Mouse (Mus musculus) left cerebral cortex, adult 11 months (tissue): ENCODE results near the gene Arhgap28.

Source experiments
- DNase-seq: peaks from one replicate; pipeline ENCODE4 v3.0.0; 2022; ENCODE audit warnings: low spot score

Gene Arhgap28

GRCm38 (mm10) chr17:67989716-67990115 is 14.2 kb downstream of the Arhgap28 start:
- no peak for DNase-seq

DNA sequence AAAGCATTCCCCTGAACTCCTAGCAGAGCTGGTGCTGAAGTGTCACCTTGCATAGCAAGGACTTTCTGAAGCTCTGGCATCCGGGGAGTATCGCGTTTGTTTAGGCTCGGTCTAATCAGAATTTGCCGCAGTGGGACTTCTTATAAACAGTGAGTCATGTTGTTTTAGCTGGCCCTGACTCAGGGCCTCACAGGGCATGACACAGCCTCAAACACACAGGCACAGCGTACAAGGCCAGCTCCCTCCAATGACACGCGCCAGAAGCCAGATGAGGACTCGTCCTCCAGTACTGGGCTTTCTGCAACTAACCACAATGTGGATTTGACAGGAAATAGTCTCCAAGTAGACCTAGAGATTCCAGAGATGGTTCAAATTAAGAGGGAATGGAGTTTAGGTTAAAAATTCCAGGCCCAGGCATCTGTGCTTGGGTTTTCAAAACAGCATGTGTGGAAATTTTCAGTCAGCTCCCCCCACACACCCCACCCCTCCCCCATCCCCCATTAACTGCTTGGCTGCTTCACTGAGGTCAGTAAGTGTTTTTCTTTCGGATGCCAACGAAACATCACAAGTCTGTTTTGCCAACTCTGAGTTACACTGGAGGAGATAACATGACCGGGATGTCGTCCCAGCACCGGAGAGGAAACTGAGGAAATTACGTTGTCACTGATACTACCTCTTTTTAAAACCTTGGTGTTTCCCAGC is 14.8 kb downstream of the Arhgap28 start:
- no peak for DNase-seq

DNA sequence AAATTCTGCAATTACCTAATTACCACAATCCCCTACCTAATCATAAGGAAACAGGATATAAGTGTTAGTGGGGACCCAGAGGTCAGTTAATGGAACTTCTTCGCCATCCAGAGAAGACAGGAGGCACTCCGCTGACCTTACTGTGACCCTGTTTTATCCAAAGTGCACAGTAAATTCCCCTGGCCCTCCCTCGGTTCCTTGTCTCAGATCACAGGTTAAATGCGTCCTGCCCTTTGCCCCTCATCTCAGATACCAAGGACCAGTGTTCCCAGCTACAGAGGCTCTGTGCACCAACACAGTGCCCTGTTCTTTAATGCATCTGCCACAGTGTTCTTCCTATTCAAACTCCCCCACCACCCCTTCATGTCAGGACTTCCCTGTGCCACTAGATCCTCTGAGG is 18.4 kb downstream of the Arhgap28 start:
- no peak for DNase-seq

DNA sequence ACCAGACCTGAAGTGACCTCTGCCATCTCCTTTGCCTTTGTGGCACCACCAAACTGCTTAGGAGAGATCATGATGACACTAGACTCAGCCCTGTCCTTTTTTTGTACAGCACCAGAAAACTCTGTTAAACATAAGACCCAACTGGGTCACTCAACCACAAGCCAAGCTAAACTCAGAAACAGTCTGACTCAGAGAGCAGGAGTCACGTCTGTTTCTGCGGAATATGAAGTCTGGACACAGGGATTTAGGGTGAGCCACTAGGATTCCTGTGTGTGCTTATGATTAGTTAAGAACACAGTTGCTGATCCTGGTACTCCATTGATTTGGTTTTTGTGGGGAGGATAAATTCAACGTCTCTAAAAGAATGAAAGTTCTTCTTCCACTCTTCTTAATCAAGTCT is 23.3 kb downstream of the Arhgap28 start:
- DNase-seq, result no peak

GRCm38 (mm10) chr17:67979248-67979647 is 24.7 kb downstream of the Arhgap28 start:
- DNase-seq, result no peak

- DNase-seq, result no peak
These were observed 25.1 kb downstream of the Arhgap28 start for GRCm38 (mm10) chr17:67978786-67979185.

GRCm38 (mm10) chr17:67976465-67976864 is 27.5 kb downstream of the Arhgap28 start:
- no peak for DNase-seq

DNA sequence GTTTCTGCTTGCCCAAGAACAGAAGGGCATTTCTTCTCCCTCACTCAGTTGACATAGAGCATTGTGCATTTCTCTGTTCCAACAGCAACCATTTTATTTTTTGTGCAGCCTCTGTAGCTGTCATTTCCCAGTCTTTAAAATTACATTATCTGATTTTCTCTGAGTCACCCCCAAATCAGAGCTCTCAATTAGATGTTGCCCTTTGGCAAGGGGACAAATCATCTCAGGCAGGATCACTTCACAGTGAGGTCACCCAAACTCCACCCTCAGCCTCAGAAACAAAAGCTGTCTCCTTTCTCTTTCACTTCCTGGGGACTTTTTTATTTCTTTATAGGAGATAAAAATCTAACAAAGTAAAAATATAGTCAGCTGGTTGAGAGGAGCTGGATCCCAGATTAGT is 27.9 kb downstream of the Arhgap28 start:
- no peak for DNase-seq

GRCm38 (mm10) chr17:67974679-67975078 is 29.2 kb downstream of the Arhgap28 start:
- DNase-seq, result no peak

DNA sequence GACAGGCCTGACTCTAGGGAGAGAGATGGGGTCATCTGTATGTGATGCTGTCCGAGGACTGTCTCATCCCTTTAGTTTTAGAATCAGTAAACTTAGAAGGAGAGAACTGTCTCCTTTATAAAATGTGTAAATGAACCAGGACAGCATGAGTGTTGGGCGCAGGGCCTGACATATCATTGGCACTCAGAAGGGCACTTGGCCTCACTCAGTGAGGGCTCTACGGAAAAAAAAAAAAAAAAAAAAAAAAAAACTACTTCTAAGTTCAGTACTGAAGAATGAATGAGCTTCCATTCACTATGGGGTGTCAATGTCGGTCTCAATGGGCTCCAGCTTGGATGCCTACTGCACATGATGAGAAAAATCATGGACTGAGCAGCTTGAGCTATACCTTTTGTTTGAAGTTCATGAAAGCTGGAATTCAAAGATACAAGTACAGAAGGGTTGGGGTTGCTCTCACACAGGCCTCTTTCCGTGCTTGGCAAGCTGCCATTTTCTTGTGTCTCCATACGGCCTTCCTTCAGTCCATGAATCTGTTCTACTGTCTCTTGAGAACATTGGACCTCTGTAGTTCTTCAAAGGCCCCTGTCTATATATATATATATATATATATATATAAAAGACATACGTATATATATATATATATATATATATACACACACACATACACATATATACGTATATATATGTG is 36.9 kb downstream of the Arhgap28 start:
- DNase-seq, result no peak

DNA sequence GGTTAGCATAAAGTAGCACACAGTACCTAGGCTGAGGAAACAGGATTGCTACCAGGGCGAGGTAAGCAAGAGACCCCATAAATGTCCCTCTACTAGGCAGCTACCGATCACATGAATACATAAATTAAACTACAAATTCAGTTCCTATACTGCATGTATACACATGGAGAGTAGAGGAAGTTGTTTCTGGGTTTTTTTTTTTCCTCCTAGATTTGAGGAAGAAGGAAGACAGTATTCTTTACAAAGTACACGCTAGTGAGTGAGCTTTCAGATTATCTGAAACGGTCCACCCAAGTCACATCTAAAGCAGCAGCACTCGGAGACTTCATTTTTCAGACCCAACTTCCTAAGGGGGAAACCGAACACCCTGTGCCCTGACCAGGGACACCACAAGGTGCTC is 41.1 kb downstream of the Arhgap28 start:
- DNase-seq, result no peak

GRCm38 (mm10) chr17:67962020-67962419 is 41.9 kb downstream of the Arhgap28 start:
- DNase-seq, result no peak

- no peak for DNase-seq
These were observed 45.0 kb downstream of the Arhgap28 start for GRCm38 (mm10) chr17:67958909-67959308.

DNA sequence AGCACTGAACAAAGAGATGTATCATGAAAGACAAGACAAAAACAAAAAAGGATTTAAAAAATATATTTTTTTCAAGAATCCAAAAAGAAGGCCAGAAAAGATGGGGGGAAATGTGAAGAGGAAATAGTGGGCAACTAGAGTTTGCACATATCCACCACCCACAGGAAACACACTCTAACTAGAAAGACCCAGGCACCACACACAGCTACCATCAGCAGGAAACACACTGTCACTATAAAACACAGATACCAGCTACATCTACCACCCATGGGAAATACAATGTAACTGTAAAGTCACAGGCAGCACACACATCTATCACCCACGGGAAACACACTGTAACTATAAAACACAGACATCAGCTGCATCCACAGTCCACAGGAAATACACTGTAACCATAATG is 46.3 kb downstream of the Arhgap28 start:
- DNase-seq, result no peak

DNA sequence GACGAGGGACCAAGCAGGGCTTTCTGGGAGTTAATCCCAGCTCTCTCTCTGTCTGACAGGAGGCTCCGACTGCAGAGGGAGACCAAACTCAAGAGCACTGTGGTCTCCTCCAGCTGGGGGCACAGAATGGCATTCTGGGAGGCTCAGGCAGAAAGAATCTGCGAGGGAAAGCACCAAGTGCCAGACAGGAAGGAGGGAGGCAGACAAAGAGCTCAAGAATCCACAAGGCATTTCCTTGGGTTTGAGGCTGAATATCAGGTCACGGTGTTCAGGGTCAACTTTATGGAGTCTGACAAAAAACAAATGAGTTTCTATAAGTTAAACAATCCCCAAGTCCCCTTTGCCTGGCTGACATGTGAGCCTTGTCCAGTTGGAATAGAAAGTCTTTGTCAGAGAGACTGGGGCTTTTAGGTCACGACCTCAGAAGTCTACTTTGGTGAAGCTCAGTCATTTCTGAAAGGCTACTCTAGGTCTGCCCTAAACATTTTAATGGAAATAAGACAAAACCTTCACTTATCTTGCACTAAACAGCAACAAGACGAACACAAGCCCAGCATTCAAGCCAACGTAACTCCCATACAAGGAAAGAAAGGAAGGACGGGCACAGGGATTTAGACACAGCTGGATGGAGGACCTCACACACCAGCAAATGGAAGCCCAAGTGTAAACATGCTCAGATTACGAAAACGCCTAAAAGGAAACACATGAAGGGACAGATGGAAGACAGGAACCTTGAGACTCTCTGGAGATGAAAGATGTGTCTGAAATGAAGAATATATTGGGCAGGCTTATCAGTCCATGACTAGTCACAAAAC is 47.8 kb downstream of the Arhgap28 start:
- DNase-seq, result no peak

DNA sequence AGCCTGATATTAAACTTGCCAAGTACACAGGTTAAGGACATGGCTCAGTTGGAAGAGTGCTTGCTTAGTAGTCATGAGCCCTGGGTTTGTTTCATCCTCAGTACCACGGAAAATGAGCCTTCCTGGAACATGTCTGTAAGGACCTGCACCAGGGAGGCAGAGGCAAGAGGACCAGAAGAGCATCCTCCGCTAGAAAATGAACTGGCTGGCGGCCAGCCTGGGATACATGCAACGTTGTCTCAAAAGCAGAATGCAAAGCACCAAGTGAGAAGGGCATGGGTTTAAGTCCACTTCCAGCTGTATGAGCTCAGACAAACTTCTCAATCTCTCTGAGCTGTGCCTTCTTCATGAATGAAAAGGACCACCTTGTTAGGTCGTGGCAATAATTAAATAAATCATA is 49.0 kb downstream of the Arhgap28 start:
- no peak for DNase-seq

DNA sequence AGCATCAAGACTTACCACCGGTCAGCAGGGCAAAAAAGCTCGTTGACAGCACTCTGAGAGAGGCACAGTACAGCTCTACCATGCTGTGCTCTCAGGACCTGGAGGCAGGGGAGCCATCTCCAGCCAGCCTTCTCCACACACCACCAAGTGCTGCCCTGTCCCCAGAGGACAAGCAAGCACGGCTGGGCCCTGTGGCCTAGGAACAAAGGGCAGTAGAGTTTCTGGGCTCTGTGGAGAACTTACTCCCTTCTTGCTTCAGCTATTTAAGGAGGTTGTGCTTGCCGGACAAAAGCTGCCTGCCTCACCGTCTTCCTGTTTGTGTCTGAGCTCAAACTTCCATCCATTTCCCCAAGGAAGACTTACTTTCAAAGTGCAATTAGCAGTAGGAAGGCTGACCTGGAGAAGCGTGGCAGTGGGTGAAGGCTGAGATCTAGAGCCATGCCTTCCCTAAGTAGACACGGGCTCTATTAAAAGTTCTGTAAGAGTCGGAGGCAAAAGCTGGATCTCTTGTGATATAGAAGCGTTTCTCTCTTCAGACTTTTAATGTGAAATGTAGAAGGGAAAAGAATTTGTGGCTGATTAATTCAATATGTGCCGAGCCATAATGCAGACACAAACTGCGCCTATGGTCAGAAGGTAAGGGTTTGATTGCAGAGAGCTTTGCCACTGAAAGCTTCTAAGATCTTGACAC is 53.3 kb downstream of the Arhgap28 start:
- no peak for DNase-seq

DNA sequence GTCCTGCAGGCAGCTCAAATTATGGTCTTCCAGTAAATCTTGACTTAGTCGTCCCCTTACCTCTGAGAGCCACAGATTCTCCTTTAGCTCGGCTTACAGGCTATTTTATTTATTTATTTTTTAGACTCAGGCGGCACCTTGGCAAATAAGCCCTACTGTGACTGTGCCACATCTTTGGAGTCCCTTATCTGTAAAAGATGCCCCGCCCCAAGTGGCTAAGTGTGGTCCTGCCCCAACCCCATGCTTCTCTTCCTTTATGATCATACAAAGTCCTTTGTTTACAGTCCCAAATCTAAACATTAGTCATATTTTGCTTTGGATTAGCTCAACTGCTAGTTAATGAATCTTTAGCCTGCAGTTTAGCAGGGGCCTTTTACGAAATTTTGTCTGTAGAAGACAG is 55.3 kb downstream of the Arhgap28 start:
- DNase-seq, result no peak

GRCm38 (mm10) chr17:67945453-67945852 is 58.5 kb downstream of the Arhgap28 start:
- no peak for DNase-seq

- DNase-seq, result no peak
These were observed 59.7 kb downstream of the Arhgap28 start for GRCm38 (mm10) chr17:67944256-67944655.

DNA sequence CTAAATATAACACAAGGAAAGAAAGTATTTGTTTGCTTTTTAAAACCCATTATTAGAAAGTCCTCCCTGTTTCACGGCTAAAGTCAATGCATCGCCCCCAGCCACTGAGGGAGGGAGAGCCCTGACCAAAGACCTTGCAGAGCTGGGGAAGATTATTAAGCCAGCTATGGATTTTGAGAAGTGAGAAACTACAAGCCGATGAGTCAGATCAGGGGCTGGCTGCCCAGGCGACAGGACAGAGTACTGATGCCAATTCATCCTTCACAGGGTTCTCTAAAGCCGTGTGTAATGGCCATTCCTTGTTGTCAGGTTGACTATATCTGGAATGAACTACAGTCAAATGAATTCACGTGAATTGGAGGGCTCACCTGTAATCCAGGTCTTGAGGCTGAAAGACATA is 62.9 kb downstream of the Arhgap28 start:
- no peak for DNase-seq

DNA sequence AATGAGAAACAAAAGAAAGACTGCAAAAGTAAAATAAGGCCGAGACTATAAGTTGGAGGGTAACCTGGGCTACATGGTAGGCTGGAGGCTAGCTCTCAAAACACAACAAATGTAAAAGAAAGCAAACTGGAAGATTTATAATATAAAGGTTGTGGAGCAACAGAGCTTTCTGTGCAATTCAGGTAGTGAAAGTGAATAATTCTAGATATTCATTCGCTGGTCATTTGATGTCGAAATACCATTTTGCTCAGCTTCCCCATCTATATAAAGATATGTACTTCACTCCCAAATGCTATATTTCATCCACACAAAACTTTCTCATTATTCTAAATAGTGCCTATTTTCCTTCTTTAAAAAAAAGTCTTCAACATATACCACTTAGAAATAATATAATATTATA is 66.9 kb downstream of the Arhgap28 start:
- no peak for DNase-seq
